Mouse (Mus musculus) forelimb bud, embryonic 11.5 days (tissue): ENCODE results near the gene Eif3g.

Experiments used
- DNase-seq: peaks from one replicate; pipeline ENCODE4 v3.0.0-alpha.2; 2012; ENCODE audit warnings: low read depth, low spot score

Eif3g gene

DNA sequence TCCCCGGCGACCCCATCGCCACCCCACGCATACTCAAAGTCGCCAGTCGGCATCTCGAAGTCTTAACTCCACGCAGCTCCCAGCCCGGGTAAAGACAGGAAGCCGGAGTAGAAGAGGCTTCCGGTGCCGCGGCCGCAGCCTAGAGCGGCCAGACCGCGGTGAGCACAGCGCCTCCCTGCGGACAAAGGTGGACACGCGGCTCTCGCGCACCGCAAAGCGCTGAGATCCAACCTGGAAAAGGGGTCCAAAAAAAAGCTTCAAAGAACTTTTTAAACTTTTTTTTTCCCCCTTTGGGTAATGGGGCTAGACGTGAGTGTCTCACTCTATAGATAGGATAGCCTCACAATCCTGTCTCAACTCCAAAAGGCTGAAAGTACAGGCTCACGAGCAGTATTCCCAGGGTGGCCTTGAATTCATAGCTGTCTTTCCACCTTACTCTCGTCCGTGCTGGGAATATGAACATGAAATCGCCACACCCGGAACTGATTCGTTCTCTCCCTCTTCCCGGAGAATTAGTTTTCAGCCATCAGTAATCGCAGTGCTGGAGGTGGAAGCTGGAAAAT lies at the start of gene Eif3g:
Gene Eif3g (minus strand): TSS at position 113 of the 563 bp plus-strand sequence.
- DNase-seq, result peak; percentile 83

DNA sequence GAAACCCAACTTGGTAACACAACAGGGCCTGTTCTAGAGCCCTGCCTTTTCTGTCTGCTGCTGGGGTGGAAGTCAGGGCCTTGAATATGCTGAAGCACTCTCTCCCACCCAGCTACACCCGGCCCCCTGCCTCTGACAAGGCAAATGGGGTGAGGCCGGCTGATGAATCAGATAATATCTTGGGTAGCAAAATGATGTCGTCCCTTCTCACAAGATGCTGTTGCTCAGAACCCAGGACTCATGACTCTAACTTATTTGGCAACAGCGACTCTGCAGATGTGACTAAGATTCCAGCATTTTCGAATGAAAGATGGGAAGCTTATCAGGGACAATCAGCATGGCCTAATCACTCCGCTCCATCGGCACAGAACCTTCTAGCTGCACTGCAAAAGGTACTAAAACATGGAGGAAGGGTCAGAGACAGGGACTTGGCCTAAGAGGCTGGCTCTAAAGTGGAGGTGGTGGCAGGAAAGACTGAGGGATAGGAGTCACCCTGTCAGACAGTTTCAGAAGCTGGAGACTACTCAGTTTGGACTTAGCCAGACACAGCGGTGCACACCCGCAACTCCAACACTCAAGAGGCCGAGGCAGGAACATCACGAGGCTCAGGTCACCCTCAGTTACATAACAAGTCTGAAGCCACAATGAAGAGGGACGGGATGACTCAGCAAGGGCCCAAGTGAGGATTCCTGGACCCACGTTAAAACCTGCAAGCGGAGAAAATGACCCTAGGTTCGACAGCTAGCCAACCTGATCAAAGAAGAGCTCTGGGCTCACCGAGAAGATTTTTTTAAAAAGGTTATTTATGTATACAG lies 47.9 kb upstream of the Eif3g start:
- DNase-seq, result no peak

DNA sequence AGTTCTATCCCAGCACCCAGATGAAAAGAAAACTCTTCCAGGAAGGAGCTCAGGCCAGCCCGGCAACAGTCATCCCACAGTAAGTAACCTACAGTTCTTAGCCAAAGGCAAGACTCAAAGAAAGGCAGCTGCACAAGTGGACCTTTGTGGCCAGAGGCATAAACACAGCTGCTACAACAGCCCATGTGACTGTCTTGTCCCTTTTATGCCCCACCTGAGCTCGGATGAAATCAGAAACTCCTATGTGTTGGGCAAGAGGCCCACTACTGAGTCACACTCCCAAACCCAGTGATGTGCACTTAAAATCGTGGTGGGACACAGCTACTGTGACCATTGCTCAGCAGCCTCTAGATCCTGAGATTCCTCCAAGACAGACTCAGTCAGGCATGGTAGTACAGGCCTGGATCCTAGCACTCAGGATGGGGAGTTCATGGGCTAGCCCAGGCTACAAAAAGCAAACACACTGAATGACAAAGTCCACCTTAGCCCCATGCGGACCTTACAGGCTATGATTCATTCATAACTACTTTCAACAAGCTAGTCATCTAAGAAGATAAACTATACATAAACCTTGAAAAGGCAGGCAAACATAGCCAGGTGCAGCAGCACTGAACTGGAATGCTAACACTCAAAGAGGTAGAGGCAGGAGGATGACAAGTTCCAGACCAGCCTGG lies 46.4 kb upstream of the Eif3g start:
- DNase-seq, result no peak

DNA sequence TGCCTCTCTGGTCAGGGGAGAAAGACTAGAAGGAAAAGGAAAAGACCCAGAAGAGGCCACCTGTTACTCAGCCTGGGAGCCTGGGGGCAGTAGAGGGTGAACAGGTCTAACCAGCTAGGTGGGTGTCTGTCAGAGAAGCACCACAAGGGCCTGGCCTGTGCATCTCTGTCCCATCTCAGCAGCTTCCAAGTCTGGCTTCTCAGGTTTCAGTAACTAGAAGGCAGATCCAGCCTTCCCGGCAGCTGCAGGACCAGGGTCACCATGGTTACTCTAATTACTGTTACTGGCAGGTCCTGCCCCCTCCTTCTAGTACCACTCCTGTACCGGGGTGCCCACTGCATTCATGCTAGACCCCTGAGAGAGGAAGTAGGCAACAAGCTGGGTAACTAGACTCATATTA lies 45.5 kb upstream of the Eif3g start:
- peak; percentile 64 for DNase-seq

GRCm38 (mm10) chr9:20943396-20943795 lies 45.0 kb upstream of the Eif3g start:
- DNase-seq, result no peak

GRCm38 (mm10) chr9:20923258-20923657 lies 24.8 kb upstream of the Eif3g start:
- DNase-seq, result no peak

DNA sequence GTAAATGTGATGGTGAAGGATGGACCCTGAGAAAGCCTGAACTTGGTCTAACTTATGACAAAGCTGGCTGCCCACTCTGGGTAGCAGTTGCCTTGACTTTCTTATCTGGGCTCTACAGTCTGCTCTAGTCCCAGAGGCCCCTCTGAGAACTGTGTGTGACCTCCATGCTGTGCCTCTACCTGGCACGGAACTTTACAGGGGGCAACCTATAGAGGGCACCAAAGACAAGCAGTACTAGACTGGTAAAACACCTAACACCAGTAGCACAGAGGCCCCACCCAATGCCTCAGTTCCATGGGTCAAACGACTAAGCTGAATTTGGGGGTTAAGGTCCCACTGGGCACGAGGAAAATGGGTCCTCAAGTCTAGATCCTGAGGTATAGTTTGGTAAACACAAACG lies 17.7 kb upstream of the Eif3g start:
- no peak for DNase-seq

GRCm38 (mm10) chr9:20909948-20910347 lies 11.5 kb upstream of the Eif3g start:
- no peak for DNase-seq

DNA sequence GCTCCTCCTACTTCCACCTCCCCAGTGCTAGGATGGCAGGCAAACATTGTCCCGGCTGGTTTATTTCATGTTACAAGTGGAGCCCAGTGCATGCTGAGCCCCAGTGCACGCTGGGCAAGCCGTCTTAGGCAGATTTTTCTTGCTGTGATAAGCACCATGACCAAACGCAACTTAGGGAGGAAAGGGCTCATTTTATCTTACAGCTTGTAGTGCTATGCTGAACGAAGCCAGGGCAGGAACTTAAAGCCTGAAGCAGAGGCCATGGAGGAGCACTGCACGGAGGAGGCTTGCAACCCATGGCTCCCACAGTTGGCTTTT lies 3.7 kb upstream of the Eif3g start:
- DNase-seq, result no peak

DNA sequence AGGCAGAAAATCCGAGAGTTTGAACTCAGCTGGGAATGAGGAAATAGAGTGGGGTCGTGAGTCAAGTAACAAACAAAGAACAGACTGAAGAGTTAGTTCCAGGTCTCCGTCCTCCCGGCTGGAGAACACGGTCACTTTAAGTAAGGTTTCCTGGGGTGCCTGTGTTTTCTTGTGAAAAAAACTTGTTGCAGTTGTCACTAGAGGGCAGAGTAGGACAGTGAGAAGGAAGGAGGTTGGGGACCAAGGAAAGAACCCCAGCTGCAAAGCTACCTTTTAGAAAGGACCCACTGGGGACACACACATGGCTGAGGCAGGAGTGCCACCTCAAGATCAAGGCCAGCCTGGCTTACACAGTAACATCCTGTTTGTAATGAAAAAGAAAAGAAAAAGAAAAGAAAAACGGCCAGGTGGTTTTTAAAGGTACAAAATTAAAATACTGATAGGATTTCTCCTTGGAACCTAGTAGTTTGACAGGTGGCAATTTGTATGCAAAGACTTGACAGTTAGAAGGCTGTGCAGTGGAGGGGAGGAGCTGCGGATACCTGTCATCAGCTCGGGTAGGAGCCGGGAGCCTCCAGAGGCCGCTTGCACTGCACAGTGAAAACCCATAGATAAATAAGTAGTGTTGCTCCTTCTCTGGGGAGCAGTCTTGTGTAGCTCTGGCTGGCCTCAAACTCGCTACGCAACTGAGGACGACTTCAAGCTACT lies 3.2 kb upstream of the Eif3g start:
- DNase-seq, result peak; percentile 54

DNA sequence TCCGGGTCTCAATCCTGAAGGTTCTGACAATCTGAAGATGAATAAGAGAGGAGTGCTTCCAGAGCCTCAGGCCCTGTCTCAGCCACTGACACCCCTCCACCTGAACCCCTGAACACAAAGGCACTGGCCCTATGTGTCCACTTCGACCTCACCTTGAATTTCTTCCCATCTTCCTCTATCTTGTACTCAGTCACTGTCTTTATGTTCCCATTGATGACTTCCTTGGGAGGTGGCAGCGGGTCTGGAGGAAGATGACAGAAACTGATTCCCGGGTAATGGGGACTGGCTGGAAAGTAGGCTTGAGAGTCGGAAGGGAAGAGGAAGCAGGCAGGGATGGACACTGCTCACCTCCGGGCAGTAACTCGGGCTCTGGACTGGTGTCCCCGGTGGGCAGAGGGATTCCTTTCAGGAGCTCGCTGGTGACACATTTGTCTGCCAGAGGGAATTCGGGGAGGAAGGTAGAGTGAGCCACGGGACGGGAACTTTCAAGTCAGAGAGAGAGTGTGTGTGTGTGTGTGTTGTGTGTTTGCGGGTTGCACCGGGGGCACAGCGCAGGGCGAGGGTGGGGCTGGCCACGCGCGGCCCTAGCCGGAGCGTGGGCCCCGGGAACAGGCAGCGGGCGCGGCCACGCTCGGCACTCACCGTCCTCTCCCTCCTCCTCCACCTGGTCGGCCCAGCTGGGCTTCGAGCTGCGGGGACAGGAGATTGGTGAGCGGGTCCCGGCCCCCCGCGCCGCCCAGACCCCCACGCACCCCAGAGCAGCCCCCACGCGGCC lies 500 bp downstream of the Eif3g start:
- DNase-seq, result no peak

DNA sequence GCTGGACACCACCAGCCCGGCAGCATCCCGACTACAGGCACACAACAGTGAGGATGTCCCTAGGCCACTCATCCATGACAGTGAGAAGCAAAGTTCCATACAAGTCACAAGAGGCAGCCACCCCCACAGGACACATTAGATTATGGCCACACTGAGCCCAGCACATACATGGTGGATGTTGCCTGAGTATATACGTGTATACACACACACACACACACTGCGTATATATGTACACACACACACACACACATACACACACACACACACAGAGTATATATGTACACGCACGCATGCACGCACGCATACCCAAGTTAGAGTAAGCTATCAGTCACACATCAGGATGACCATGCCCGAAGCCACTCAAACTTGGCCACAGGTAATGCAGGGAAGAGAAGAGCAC lies 3.0 kb downstream of the Eif3g start:
- no peak for DNase-seq

- DNase-seq, result no peak
Observed at GRCm38 (mm10) chr9:20894629-20895028, 3.8 kb downstream of the Eif3g start.

- DNase-seq, result no peak
Observed at GRCm38 (mm10) chr9:20893590-20894343, 4.7 kb downstream of the Eif3g start.

GRCm38 (mm10) chr9:20893069-20893468 lies 5.4 kb downstream of the Eif3g start:
- DNase-seq, result no peak

DNA sequence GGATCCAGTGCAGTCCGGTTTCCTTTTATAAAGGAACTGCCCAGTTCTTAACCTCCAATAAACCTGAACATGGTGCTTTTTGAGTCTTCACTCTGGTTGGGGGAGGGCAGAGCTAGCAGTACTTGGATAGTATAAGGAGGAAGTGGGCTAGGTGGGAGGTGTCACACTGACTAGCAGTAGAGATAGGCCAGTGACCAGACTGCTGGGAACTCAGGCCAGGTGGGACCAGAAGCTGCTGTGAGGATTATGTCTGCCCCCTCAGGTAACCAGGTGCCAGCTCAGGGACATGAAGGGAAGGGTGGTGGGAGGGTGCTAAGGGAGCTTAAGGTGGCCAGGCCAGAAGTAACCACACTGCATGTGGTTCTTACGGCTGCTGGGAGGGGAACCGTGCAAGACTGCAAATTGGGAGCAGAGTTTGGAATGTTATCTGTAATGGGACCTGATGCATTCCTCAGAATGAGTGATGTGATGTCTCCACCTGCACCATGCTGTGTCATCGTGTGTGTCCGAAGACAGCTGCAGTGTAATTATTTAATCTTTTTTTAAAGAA lies 6.2 kb downstream of the Eif3g start:
- DNase-seq, result no peak

- no peak for DNase-seq
Observed at GRCm38 (mm10) chr9:20891339-20892103, 6.9 kb downstream of the Eif3g start.

DNA sequence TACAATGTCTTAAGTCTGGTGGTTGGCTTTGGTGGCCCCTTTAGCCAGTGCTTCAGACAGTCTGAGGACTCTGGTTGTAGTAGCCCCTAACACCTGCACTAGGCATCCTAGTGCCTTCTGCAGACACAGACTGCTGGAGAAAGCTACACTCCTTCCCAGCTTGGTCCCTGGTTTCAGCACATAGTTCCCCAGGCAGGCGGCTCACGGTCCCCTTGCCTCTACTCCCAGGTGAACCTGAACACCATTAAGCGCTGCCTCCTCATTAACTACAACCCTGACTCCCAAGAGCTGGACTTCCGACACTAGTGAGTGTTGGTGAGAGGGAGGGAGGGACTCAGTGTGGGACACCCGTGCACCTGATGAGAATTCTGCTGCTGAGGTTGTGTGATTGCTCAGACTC lies 8.0 kb downstream of the Eif3g start:
- DNase-seq, result no peak

DNA sequence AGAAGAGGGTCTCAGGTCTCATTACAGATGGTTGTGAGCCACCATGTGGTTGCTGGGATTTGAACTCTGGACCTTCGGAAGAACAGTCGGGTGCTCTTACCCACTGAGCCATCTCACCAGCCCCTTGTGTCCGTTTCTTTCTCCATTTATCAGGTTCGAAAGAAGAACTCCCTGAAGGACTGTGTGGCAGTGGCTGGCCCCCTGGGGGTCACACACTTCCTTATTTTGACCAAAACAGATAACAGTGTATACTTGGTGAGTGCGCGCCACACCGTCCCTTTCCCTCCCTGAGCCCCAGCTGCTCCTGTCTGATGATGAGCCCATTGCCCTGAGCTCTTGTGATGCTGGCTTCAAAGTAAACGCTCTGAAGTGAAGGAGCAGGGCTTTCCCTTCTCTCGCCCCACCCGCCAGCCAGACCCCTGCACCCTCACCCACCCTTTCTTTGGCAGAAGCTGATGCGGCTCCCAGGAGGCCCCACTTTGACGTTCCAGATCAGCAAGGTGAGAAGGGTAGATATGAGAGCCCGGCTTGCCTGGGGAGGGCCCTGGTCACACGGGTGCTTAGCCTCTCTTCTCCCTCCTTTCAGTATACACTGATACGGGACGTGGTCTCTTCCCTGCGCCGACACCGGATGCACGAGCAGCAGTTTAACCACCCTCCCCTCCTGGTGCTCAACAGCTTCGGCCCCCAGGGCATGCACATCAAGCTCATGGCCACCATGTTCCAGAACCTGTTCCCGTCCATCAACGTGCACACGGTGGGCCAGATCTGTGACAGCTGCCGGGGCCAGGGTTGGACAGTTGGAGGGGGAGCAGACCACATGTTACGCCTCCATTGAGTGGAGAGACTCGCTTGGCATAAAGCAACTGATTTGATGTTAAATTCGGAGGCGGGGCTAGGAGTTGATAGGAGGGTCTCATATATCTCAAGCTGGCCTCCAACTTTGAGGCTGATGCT lies 9.0 kb downstream of the Eif3g start:
- no peak for DNase-seq
